Mouse (Mus musculus): ENCODE data around the gene Adgra1.

Adgra1 gene

GRCm38 (mm10) chr7:139834036-139834435, at the start of gene Adgra1:
Gene Adgra1 (plus strand): TSS chr7:139834174.
- in situ Hi-C loops (cut with MboI, MseI) = no loop called here

- in situ Hi-C loops (cut with MboI, MseI) = no loop called here
These were observed 46.6 kb upstream of the Adgra1 start for GRCm38 (mm10) chr7:139787382-139787781.

DNA sequence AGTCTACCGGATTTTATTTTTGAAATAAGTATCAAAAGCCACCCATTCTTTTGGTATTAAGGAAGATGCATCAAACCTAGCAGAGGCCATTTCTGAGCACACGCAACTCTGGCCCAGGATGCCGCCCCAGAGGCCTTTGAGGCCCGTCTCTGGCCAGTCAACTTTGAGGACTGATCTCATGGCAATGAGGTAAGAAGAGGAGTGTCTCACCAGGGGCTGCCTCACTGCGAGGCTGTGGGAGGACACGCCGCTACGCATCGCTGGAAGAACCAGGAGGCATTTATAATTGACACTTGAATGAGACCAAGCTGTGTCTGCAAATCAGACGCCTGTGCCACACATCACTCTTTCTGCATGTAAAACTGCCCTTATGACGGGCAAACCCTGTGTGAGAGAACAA, 45.0 kb upstream of the Adgra1 start:
- in situ Hi-C loops (cut with MboI, MseI) = no loop called here

DNA sequence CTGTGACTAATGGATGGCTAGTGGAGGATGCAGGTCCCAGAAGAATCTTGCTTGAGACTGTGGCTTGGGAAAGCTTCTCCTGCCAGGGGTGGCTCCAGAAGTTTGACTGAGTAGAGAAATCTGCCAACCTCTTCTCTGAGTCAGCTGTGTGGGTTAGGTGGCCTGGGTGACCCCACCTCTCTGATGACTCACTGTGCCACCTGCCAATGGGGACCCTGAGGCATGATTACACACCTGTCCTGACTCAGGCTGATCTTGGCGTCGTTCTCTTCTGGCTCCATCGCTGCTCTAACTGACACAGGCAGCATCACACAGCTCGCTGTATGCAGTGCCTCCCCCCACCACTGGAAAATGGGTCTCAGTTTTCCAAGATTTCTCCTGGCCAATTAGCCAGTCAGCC, 44.3 kb upstream of the Adgra1 start:
- in situ Hi-C loops (cut with MboI, MseI) = no loop called here

GRCm38 (mm10) chr7:139791601-139792000, 42.4 kb upstream of the Adgra1 start:
- in situ Hi-C loops (cut with MboI, MseI) = no loop called here

- in situ Hi-C loops (cut with MboI, MseI) = no loop called here
These were observed 38.9 kb upstream of the Adgra1 start for GRCm38 (mm10) chr7:139795004-139795605.

GRCm38 (mm10) chr7:139797186-139798109, 36.5 kb upstream of the Adgra1 start:
- in situ Hi-C loops (cut with MboI, MseI) = no loop called here

- in situ Hi-C loops (cut with MboI, MseI) = no loop called here
These were observed 27.8 kb upstream of the Adgra1 start for GRCm38 (mm10) chr7:139806175-139806601.

DNA sequence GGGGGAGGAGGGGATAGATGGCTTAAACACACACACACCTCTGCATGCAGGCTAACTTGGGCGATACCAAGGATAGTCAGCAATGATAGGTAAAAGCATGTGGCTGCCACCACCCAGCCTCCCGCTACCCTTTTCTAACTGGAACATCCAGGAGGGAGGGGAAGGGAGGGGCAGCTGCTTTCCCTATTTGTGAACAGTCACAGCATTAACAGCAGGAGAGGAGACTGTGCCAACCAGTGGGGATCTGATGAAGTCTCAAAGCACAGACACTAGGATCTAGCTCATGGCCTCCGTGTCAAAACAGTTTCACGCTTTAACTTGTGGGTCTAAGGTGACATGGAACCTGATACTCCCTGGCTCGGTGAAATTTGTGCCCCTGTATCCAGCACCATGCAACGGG, 23.9 kb upstream of the Adgra1 start:
- in situ Hi-C loops (cut with MboI, MseI) = no loop called here

GRCm38 (mm10) chr7:139811706-139812105, 22.3 kb upstream of the Adgra1 start:
- in situ Hi-C loops (cut with MboI, MseI) = no loop called here

DNA sequence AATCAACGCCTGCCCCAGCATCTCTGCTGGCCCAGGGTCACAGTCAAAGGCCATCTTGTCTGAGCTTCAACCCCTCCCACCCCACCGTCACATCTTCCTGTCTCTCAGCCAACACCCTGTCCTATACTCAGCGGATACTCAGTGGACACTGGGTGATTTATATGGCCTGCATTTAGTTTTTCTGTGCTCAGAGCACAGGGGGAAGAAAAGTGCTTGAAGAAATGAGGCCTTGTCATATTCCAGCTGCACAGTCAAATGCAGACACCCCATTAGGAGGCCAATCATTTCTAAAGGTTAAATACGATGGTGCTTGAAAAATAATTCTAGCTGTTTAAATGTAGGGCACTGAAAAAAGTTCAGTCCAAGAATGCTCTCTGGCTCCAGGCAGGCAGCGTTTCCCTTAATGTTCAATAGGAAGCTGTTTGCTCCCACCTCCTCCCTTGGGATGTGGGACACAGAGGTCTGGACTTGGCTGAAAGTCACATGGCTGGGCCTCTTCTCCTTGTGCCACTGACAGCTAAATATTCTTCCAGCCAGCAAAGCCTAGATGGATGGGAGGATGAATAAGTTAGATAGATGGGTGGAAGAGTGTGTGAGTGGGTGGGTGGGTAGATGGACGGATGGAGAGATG, 20.3 kb upstream of the Adgra1 start:
- in situ Hi-C loops (cut with MboI, MseI) = no loop called here

DNA sequence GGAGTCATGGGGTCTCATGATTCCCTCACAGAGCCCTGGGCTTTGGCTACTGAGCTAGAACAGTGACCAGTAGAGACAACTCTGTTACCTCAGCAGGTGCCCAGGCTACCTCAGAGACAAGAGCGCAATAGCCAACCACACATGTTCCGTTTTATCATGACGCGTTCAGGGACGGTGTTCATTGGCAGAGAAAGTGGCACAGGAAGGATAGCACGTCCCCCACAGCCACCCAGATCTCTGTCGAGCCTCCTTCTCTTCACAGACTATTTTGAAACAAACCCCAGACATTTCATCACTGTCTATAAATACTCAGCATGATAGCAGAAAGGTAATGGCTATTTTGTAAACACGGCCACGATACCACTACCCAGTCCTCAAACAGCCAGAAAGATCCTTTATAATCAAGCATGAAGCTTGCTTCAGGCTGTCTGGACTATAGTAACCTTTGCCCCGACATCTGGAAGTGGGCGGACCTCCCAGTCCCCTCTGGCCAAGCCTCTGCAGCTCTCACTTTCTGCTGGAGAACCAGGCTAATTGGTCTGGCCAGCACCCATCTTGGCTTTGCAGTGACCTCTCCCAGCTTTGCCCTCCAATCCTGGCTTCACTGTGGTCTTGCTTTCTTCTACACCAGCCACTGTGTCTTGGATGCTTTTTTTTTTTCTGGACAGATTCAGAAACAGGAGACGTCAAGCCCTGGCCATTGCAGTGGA, 11.5 kb upstream of the Adgra1 start:
- in situ Hi-C loops (cut with MboI, MseI) = no loop called here

DNA sequence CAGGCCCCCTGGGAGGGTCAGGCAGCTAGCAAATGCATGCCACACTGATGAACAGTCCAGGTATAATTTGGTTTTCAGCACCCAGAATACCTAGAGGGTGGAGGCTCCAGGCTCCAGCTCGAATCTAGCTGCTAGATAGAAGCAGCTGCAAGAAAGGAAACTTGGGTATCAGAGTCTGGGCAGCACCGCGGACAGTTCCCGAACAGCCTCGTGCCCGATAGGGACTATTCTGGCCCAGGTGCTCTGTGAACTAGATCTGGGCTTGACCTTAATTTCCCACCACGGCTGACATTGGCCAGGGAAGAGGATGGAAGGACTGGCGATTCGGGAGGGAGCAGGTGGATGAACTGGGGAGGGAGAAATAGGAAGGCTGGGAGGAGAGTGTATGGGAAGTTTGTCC, 6.3 kb upstream of the Adgra1 start:
- in situ Hi-C loops (cut with MboI, MseI) = no loop called here

- in situ Hi-C loops (cut with MboI, MseI) = no loop called here
These were observed 442 bp upstream of the Adgra1 start for GRCm38 (mm10) chr7:139833532-139833931.

DNA sequence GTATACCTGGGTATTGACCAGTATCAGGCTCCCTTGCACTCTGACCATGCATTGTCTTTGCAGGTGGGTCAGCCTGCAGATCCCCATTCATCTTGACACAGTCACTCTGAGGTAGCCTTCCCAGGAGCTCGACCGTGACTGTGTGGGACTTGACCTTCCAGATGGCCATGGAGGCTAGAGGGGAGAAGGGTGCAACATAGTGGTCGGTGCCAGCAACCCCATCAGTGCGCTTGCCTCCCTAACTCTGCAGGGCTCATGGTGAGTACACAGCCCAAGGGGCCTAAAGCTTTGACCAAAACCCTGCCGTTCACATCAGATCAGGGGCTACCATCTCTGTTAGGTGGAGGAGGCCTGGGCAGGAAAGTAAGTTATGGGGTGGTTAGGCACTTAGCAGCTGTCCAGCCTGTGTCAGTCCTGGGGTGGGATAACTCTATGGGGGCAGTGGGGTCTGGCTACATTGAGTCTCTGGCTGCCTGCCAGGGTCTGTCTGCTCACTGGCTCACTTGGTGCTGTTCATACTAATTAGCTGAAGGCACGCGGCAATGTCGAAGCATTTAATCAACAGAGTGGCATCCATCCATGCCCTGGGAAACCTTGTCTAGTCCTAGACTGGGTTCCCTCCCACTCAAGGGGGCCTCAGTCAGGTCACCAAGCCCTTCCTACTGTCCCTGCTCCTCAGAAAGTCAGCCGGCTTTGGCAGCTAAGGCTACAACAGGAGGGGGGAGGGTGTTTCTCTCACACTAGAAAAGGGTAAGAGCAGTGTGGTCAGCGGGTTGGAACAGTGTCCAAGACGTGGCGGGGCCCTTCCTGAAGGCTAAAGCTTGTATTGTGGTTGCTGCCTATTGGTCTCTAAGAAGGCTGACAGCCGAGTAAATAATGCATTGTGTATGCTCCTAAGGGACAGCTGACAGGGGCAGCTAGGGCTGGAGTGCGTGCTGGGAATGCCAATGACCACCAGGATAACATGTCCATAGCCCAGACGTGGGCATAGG, 1.5 kb downstream of the Adgra1 start:
- in situ Hi-C loops (cut with MboI, MseI) = no loop called here

- in situ Hi-C loops (cut with MboI, MseI) = no loop called here
These were observed 6.6 kb downstream of the Adgra1 start for GRCm38 (mm10) chr7:139840443-139841168.

DNA sequence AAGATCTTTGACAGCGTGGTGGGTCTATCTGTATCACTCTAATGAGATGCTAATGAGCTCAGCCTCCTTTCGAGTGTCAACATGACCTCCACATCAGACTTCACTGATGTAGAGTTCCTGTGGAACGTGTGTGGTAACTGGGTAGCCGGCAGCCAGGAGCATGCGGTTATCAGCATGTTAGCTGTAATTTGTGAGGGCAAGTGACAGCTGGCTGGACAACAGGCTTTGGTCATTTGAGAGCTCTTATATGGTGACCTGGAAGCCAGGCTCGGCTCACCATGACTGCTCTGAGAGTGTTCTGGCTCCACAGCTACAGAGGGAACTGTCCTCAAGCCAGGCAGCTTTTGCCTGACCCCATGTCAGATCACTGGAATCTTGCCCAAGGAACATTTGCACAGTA, 8.4 kb downstream of the Adgra1 start:
- in situ Hi-C loops (cut with MboI, MseI) = no loop called here

DNA sequence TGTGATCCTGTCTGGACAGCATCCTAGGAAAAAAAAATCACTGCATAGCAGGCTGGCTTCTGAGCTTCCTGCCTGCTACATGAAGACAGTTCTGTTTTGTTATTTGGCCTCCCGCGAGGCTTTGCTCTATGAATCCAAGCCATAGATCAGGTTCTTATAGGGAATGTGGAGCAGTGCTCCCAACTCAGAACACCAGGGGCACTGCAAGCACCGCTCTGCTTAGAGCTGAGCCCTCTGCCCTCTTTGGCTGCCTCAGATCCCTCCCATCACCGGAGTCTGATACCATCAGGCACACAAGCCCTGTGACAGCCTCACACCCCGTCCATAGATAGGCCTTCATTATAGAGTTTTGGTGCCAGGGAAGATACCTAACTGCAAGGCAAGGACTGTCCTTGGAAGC, 9.2 kb downstream of the Adgra1 start:
- in situ Hi-C loops (cut with MboI, MseI) = no loop called here

DNA sequence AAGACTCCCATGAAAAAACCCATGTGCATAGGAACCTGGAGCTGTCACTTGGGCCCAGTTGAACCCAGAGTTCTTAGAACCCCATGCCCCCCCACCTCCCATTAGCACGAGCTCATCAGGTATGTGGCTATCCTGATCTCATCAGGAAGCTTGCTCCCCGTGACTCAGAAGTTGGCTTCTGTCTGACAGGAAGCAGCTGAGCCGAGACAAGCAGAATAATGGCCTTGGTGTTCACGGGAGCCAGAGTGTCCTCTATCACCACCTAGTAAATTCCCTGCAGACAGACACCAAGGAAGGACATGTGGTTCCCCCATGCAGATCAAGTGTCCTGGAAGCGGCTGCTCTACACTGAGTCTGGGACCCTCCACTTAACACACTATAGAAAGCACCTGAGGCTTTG, 9.8 kb downstream of the Adgra1 start:
- in situ Hi-C loops (cut with MboI, MseI) = no loop called here

DNA sequence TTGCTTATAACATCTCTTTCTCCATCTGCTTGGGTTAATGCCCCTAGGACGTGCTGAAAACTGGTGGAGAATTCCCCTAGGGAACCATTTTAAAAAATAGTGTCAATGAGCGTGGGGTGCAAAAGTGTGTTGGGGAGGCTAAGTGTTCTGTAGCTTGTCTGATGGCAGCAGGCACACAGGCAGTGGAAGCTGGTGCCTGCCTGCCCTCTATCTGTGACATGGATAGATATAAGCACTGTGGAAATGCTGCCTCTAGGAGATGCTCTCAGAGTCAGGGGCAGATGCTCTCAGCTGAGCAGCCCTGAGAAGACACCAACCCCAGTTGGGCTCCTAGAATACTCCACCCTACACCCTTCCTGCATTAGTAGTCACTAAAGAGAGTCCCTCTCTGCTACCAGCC, 11.1 kb downstream of the Adgra1 start:
- in situ Hi-C loops (cut with MboI, MseI) = no loop called here

All from T-helper 17 cell (primary cell).